Mouse (Mus musculus): ENCODE measurements at regions not wholly inside any gene's neighbourhood (a gene's known extent, or its start where the extent isn't known, plus 50 kb on each side); places are given as distances from the start of the nearest gene placed in this dataset.
A peak's percentile ranks its signal among the peaks of the same experiment; 100 is the strongest.
"Not testable (repeated sequence)": the region's sequence is repeated elsewhere in the genome, so short reads cannot be mapped to it uniquely, and the experiment has no call there.

GRCm38 (mm10) chr12:15653357-15653763 lies 163.4 kb downstream of the Trib2 start:
- DNase-seq: no peak

GRCm38 (mm10) chr12:15651293-15651692 lies 165.4 kb downstream of the Trib2 start:
- no peak for DNase-seq

GRCm38 (mm10) chr12:15649906-15650305 lies 166.8 kb downstream of the Trib2 start:
- no peak for DNase-seq

GRCm38 (mm10) chr12:15649226-15649625 lies 167.5 kb downstream of the Trib2 start:
- DNase-seq: peak; percentile 69

GRCm38 (mm10) chr12:15644074-15644672 lies 172.5 kb downstream of the Trib2 start:
- DNase-seq: no peak

GRCm38 (mm10) chr12:15643669-15644068 lies 173.1 kb downstream of the Trib2 start:
- DNase-seq: no peak

GRCm38 (mm10) chr12:15640320-15640719 lies 176.4 kb downstream of the Trib2 start:
- no peak for DNase-seq

- DNase-seq: no peak
These were observed 186.8 kb downstream of the Trib2 start for GRCm38 (mm10) chr12:15629971-15630370.

GRCm38 (mm10) chr12:15619521-15619920 lies 197.2 kb downstream of the Trib2 start:
- no peak for DNase-seq

- DNase-seq: peak; percentile 45
These were observed 199.4 kb downstream of the Trib2 start for GRCm38 (mm10) chr12:15617312-15617711.

- no peak for DNase-seq
These were observed 204.7 kb downstream of the Trib2 start for GRCm38 (mm10) chr12:15611847-15612580.

GRCm38 (mm10) chr12:15607091-15607490 lies 209.6 kb downstream of the Trib2 start:
- DNase-seq: no peak

GRCm38 (mm10) chr12:15606095-15606494 lies 210.6 kb downstream of the Trib2 start:
- DNase-seq: peak; percentile 67

GRCm38 (mm10) chr12:15604630-15605029 lies 212.1 kb downstream of the Trib2 start:
- no peak for DNase-seq

- DNase-seq: no peak
These were observed 212.8 kb downstream of the Trib2 start for GRCm38 (mm10) chr12:15603885-15604284.

- peak; percentile 15 for DNase-seq
These were observed 213.4 kb downstream of the Trib2 start for GRCm38 (mm10) chr12:15603319-15603718.

- DNase-seq: no peak
These were observed 222.0 kb downstream of the Trib2 start for GRCm38 (mm10) chr12:15594704-15595103.

- DNase-seq: not testable (repeated sequence)
These were observed 228.9 kb downstream of the Trib2 start for GRCm38 (mm10) chr12:15587864-15588263.

GRCm38 (mm10) chr12:15586706-15587442 lies 229.8 kb downstream of the Trib2 start:
- DNase-seq: no peak

GRCm38 (mm10) chr12:15585845-15586244 lies 230.9 kb downstream of the Trib2 start:
- no peak for DNase-seq

GRCm38 (mm10) chr12:15584721-15585120 lies 232.0 kb downstream of the Trib2 start:
- DNase-seq: no peak

GRCm38 (mm10) chr12:15566785-15567109 lies 250.0 kb downstream of the Trib2 start:
- no peak for DNase-seq

- DNase-seq: peak; percentile 88
These were observed 250.6 kb downstream of the Trib2 start for GRCm38 (mm10) chr12:15565941-15566784.
